Mouse (Mus musculus) G1E (cell line): ENCODE measurements around the gene Vav3. TPM values are rescaled to one million over a fixed set of nuclear protein-coding genes. Genes with fewer than 3 reads are reported as not detected.

Experiments used
- ATAC-seq: 2 replicates; pipeline ENCODE4 v1.8.0; 2016; ENCODE audit warnings: mild to moderate bottlenecking; ENCODE audit not compliant: insufficient number of reproducible peaks, poor library complexity, low FRiP score, severe bottlenecking; ENCODE audit errors: extremely low read depth
- DNase-seq: peaks from one replicate; pipeline ENCODE4 v3.0.0; 2012; ENCODE audit warnings: low spot score
- H3K27me3 ChIP-seq: 2 replicates; pipeline ENCODE4 v1.6.1; 2012; ENCODE audit warnings: mild to moderate bottlenecking, low read length, inconsistent platforms; ENCODE audit not compliant: insufficient read depth
- H3K36me3 ChIP-seq: replicated peaks from 2 replicates; pipeline ENCODE3; 2012; ENCODE audit warnings: mild to moderate bottlenecking, inconsistent platforms
- H3K4me1 ChIP-seq: 2 replicates; pipeline ENCODE4 v1.6.1; 2012; ENCODE audit warnings: low read depth, low read length, inconsistent platforms, mixed read lengths; ENCODE audit not compliant: insufficient read depth
- H3K4me3 ChIP-seq: 2 replicates; pipeline ENCODE4 v1.5.1; 2012; ENCODE audit warnings: low read depth, mild to moderate bottlenecking, inconsistent platforms, low read length, moderate library complexity, mixed read lengths
- H3K9me3 ChIP-seq: replicated peaks from 2 replicates; pipeline ENCODE4 v1.6.1; 2012; ENCODE audit warnings: inconsistent platforms
- CTCF ChIP-seq: IDR thresholded peaks from 2 replicates; pipeline ENCODE4 v1.5.1; 2012; ENCODE audit warnings: low read depth, low read length, inconsistent platforms, mixed read lengths
- GATA1 ChIP-seq: IDR thresholded peaks from 2 replicates; pipeline ENCODE4 v1.6.1; 2012; ENCODE audit warnings: borderline replicate concordance, low read length, inconsistent platforms, mixed read lengths
- GATA2 ChIP-seq: IDR thresholded peaks from 2 replicates; pipeline ENCODE4 v1.6.1; 2012; ENCODE audit warnings: low read depth, low read length, inconsistent platforms, borderline replicate concordance
- POLR2AphosphoS5 ChIP-seq: IDR thresholded peaks from 2 replicates; pipeline ENCODE4 v1.6.1; 2012; ENCODE audit warnings: low read depth, low read length, inconsistent platforms; ENCODE audit not compliant: insufficient replicate concordance
- TAL1 ChIP-seq: conservative IDR thresholded peaks from 2 replicates; pipeline ENCODE4 v1.6.1; 2012; ENCODE audit warnings: low read depth, low read length, inconsistent platforms, mixed read lengths
- polyA plus RNA-seq: library from polyadenylated mRNA; stranded (reverse); fragments of >175 nt; gene quantifications from 2 replicates; pipeline ENCODE4 v1.2.3, GENCODE M21; 2012
- total RNA-seq, 2 experiments: library from RNA; stranded (forward) in 1 of 2; stranded (reverse) in 1 of 2; fragments of 200-1000 nt in 1 of 2; fragments of >200 nt in 1 of 2; fragmentation: Nextera tagmentation in 1 of 2; gene quantifications; 2 replicates each; pipeline ENCODE4 v1.2.3; 2014 to 2017

Vav3 gene
- total and polyA plus RNA-seq, 3 experiments, result 0.05 TPM; not detected in 2

- TF ChIP-seq GATA2, result no peak
- no peak for TF ChIP-seq TAL1
- TF ChIP-seq CTCF, result no peak
- no peak for TF ChIP-seq GATA1
- no peak for TF ChIP-seq POLR2AphosphoS5
- no peaks in the 10 kb centered on the region for H3K36me3 ChIP-seq
- ATAC-seq (no peak), DNase-seq (no peak)
- H3K9me3 ChIP-seq, result peaks cover 4% of the 10 kb centered on the region; the same call in 1 of the 2 replicates
- H3K27me3 ChIP-seq, result no peaks in the 10 kb centered on the region
- no peak overlapping the region for H3K4me3 ChIP-seq
- no peaks in the 10 kb centered on the region for H3K4me1 ChIP-seq
These were observed 331.3 kb downstream of the Vav3 start for GRCm38 (mm10) chr3:109671716-109672115.

- no peaks in the 10 kb centered on the region for H3K27me3 ChIP-seq
- H3K36me3 ChIP-seq, result no peaks in the 10 kb centered on the region
- no peak for DNase-seq
- H3K4me1 ChIP-seq, result no peaks in the 10 kb centered on the region
- no peak overlapping the region for H3K4me3 ChIP-seq
- H3K9me3 ChIP-seq, result peaks cover 4% of the 10 kb centered on the region; the same call in 1 of the 2 replicates
- TF ChIP-seq TAL1, result no peak
- no peak for TF ChIP-seq POLR2AphosphoS5
- no peak for TF ChIP-seq CTCF
- no peak for TF ChIP-seq GATA2
- ATAC-seq, result no peak
These were observed 332.5 kb downstream of the Vav3 start for GRCm38 (mm10) chr3:109672925-109673324.

- DNase-seq (no peak), ATAC-seq (no peak)
- Histone ChIP-seq H3K27me3 (no peaks in the 10 kb centered on the region), H3K4me1 (no peaks in the 10 kb centered on the region), H3K9me3 (peaks cover 8% of the 10 kb centered on the region), H3K4me3 (no peak overlapping the region), H3K36me3 (no peaks in the 10 kb centered on the region)
- TF ChIP-seq TAL1 (no peak), GATA2 (no peak), GATA1 (no peak), POLR2AphosphoS5 (no peak), CTCF (no peak)
These were observed 339.8 kb downstream of the Vav3 start for GRCm38 (mm10) chr3:109680281-109680680.

GRCm38 (mm10) chr3:109681863-109682262, 341.4 kb downstream of the Vav3 start:
- no peak for DNase-seq
- TF ChIP-seq GATA2, result no peak
- no peak for TF ChIP-seq CTCF
- TF ChIP-seq GATA1, result no peak
- no peak for TF ChIP-seq POLR2AphosphoS5
- TF ChIP-seq TAL1, result no peak
- Histone ChIP-seq H3K36me3 (no peaks in the 10 kb centered on the region), H3K27me3 (no peaks in the 10 kb centered on the region), H3K9me3 (peaks cover 8% of the 10 kb centered on the region), H3K4me3 (no peak overlapping the region), H3K4me1 (no peaks in the 10 kb centered on the region)
- no peak for ATAC-seq

GRCm38 (mm10) chr3:109683608-109684295, 343.3 kb downstream of the Vav3 start:
- TF ChIP-seq TAL1 (no peak), POLR2AphosphoS5 (no peak), GATA2 (no peak), GATA1 (no peak), CTCF (no peak)

GRCm38 (mm10) chr3:109690566-109690965, 350.1 kb downstream of the Vav3 start:
- Histone ChIP-seq H3K4me1 (no peaks in the 10 kb centered on the region), H3K9me3 (peaks cover 2% of the 10 kb centered on the region; the same call in 1 of the 2 replicates), H3K4me3 (no peak overlapping the region), H3K36me3 (no peaks in the 10 kb centered on the region), H3K27me3 (no peaks in the 10 kb centered on the region)
- no peak for TF ChIP-seq GATA1
- TF ChIP-seq CTCF, result no peak
- no peak for TF ChIP-seq GATA2
- TF ChIP-seq TAL1, result no peak
- no peak for TF ChIP-seq POLR2AphosphoS5
- ATAC-seq (no peak), DNase-seq (no peak)

More at GRCm38 (mm10) chr3:109683608-109684295, 343.3 kb downstream of the Vav3 start:
- H3K4me1 ChIP-seq, result no peaks in the 10 kb centered on the region
- peaks cover 8% of the 10 kb centered on the region for H3K9me3 ChIP-seq
- H3K4me3 ChIP-seq, result no peak overlapping the region
- no peak for ATAC-seq
- H3K36me3 ChIP-seq, result no peaks in the 10 kb centered on the region
- no peak for DNase-seq
- no peaks in the 10 kb centered on the region for H3K27me3 ChIP-seq
